Mouse (Mus musculus) heart, adult 2 months (tissue): ENCODE data around the gene Wdr4.

Source experiments
- CTCF ChIP-seq: fragments of 200-600 bp; IDR thresholded peaks from 2 replicates; pipeline ENCODE4 v1.8.1; 2022; ENCODE audit warnings: antibody characterized with exemption, mild to moderate bottlenecking, moderate library complexity
- EP300 ChIP-seq: fragments of 200-500 bp; IDR thresholded peaks from 2 replicates; pipeline ENCODE4 v1.6.1; 2011; ENCODE audit warnings: low read depth, low read length, control low read depth; ENCODE audit not compliant: insufficient read depth
- POLR2A ChIP-seq: fragments of 200-500 bp; IDR thresholded peaks from 2 replicates; pipeline ENCODE4 v1.6.1; 2011; ENCODE audit warnings: mild to moderate bottlenecking, low read depth, low read length, control low read depth; ENCODE audit not compliant: insufficient read depth

DNA sequence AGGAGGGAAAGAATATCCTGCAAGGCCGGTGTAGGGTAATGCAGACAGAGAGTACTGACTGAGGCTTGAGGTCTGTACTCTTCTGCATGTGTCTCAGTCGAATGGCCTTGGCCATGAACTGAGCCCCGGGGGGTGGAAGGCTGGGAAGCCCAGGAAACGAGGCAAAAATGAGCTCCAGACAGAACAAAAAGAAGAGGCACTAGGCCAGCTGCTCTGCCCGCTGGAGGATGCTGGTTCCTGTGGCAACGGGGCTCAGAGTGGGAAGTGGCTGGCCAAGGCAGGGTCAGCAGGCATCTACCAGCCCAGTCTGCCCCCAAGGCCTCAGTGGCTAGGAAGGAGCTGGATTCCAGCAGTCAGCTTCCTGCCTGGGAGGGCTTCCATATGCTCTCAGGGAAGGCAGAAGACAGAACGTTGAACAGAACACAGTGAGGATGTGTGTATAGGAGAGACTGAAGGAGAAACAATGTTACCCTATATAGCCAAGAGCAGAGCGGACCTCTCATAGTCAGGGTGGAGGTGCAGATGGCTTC is 68.5 kb downstream of the Wdr4 start:
- TF ChIP-seq CTCF (no peak), POLR2A (no peak), EP300 (no peak)
